Mouse (Mus musculus) hindbrain, embryonic 16.5 days (tissue): ENCODE results near the gene Slc25a12. TPM values are rescaled to one million over a fixed set of nuclear protein-coding genes. Genes with fewer than 3 reads are reported as not detected.
A peak's percentile ranks its signal among the peaks of the same experiment; 100 is the strongest.

ENCODE experiments used
- ATAC-seq: fragments of 200-750 bp; cut with Nextera tagmentation; 2 replicates; pipeline ENCODE4 v1.8.0; 2017; ENCODE audit warnings: moderate TSS enrichment, moderate library complexity
- H3K27ac ChIP-seq: fragments of 300-500 bp; sonication (generic); 2 replicates; pipeline ENCODE4 v1.5.1; 2014; ENCODE audit warnings: low read depth, mild to moderate bottlenecking, control low read depth, low read length, moderate library complexity
- H3K27me3 ChIP-seq: fragments of 300-500 bp; sonication (generic); replicated peaks from 2 replicates; pipeline ENCODE4 v1.6.1; 2014; ENCODE audit warnings: low read length; ENCODE audit not compliant: control insufficient read depth, insufficient read depth
- H3K36me3 ChIP-seq: fragments of 300-500 bp; sonication (generic); 2 replicates; pipeline ENCODE4 v1.6.1; 2014; ENCODE audit warnings: mild to moderate bottlenecking, low read length, moderate library complexity, mixed read lengths; ENCODE audit not compliant: control insufficient read depth, insufficient read depth
- H3K4me1 ChIP-seq: fragments of 300-500 bp; sonication (generic); 2 replicates; pipeline ENCODE4 v1.6.1; 2014; ENCODE audit warnings: low read depth, low read length; ENCODE audit not compliant: control insufficient read depth, insufficient read depth
- H3K4me2 ChIP-seq: fragments of 300-500 bp; sonication (generic); 2 replicates; pipeline ENCODE4 v1.6.1; 2014; ENCODE audit warnings: mild to moderate bottlenecking, low read length, control low read depth, moderate library complexity
- H3K4me3 ChIP-seq: fragments of 300-500 bp; sonication (generic); 2 replicates; pipeline ENCODE4 v1.5.1; 2014; ENCODE audit warnings: mild to moderate bottlenecking, low read length, control low read depth, moderate library complexity
- H3K9ac ChIP-seq: fragments of 300-500 bp; sonication (generic); 2 replicates; pipeline ENCODE4 v1.6.1; 2014; ENCODE audit warnings: low read depth, mild to moderate bottlenecking, control low read depth, low read length, moderate library complexity
- H3K9me3 ChIP-seq: fragments of 300-500 bp; sonication (generic); 2 replicates; pipeline ENCODE4 v1.6.1; 2014; ENCODE audit warnings: mild to moderate bottlenecking, low read length, moderate library complexity; ENCODE audit not compliant: control insufficient read depth
- WGBS: fragments of 180-500 bp; shearing (Covaris S2); extraction: QIAGEN DNeasy Blood & Tissue Kit; methylation state at CpG from one replicate; pipeline ENCODE4 v1.1.7; 2014; 5-methylcytosine and 5-hydroxymethylcytosine counted together
- polyA plus RNA-seq: library from polyadenylated mRNA; unstranded; fragments of >200 nt; fragmentation: Nextera tagmentation; extraction: Ambion mirVana; gene quantifications from 2 replicates; pipeline ENCODE4 v1.2.1, GENCODE M21; 2015

The Slc25a12 gene
- polyA plus RNA-seq, 1 experiment from 2014 or later = 129 TPM

- H3K27ac ChIP-seq = no peak overlapping the region
- H3K36me3 ChIP-seq = peaks cover 21% of the 10 kb centered on the region
- no peak overlapping the region for H3K4me2 ChIP-seq
- no peaks in the 10 kb centered on the region for H3K9me3 ChIP-seq
- no peak overlapping the region for H3K9ac ChIP-seq
- ATAC-seq = no peak
- H3K27me3 ChIP-seq = no peaks in the 10 kb centered on the region
- H3K4me1 ChIP-seq = no peaks in the 10 kb centered on the region
- WGBS = 85% methylated on average over 4 of the region's 4 CpGs
- no peak overlapping the region for H3K4me3 ChIP-seq
Measured at GRCm38 (mm10) chr2:71254836-71255235, 112.7 kb downstream of the Slc25a12 start.

- Histone ChIP-seq H3K36me3 (peaks cover 18% of the 10 kb centered on the region), H3K4me2 (no peak overlapping the region), H3K27me3 (no peaks in the 10 kb centered on the region), H3K4me3 (no peak overlapping the region), H3K4me1 (peaks cover 2% of the 10 kb centered on the region; the same call in 1 of the 2 replicates), H3K27ac (no peak overlapping the region), H3K9me3 (no peaks in the 10 kb centered on the region), H3K9ac (no peak overlapping the region)
- 79% methylated on average over 5 of the region's 5 CpGs for WGBS
- no peak for ATAC-seq
Measured at GRCm38 (mm10) chr2:71250841-71251240, 116.7 kb downstream of the Slc25a12 start.

- Histone ChIP-seq H3K4me3 (no peak overlapping the region), H3K27me3 (no peaks in the 10 kb centered on the region), H3K9me3 (no peaks in the 10 kb centered on the region), H3K9ac (no peak overlapping the region), H3K36me3 (peaks cover 18% of the 10 kb centered on the region), H3K4me1 (peaks cover 11% of the 10 kb centered on the region), H3K27ac (no peak overlapping the region), H3K4me2 (no peak overlapping the region)
- no peak for ATAC-seq
- 79% methylated on average over 3 of the region's 3 CpGs for WGBS
Measured at GRCm38 (mm10) chr2:71248071-71248470, 119.5 kb downstream of the Slc25a12 start.

- 69% methylated on average over 5 of the region's 5 CpGs for WGBS
- Histone ChIP-seq H3K27me3 (no peaks in the 10 kb centered on the region), H3K36me3 (peaks cover 18% of the 10 kb centered on the region)
Measured at GRCm38 (mm10) chr2:71246096-71246495, 121.5 kb downstream of the Slc25a12 start.

GRCm38 (mm10) chr2:71245416-71245815 lies 122.1 kb downstream of the Slc25a12 start:
- no peak overlapping the region for H3K4me3 ChIP-seq
- H3K9me3 ChIP-seq = no peaks in the 10 kb centered on the region
- no peak overlapping the region for H3K9ac ChIP-seq
- H3K4me2 ChIP-seq = no peak overlapping the region
- H3K27ac ChIP-seq = peak overlapping the region; percentile 64; the same call in 1 of the 2 replicates
- peak; percentile 95 for ATAC-seq
- 34% methylated on average over 3 of the region's 3 CpGs for WGBS
- peaks cover 11% of the 10 kb centered on the region for H3K4me1 ChIP-seq
- no peaks in the 10 kb centered on the region for H3K27me3 ChIP-seq
- H3K36me3 ChIP-seq = peaks cover 17% of the 10 kb centered on the region

More at GRCm38 (mm10) chr2:71246096-71246495, 121.5 kb downstream of the Slc25a12 start:
- no peak for ATAC-seq
- Histone ChIP-seq H3K9me3 (no peaks in the 10 kb centered on the region), H3K4me2 (no peak overlapping the region), H3K9ac (no peak overlapping the region), H3K4me3 (no peak overlapping the region), H3K27ac (no peak overlapping the region), H3K4me1 (peaks cover 11% of the 10 kb centered on the region)

- H3K27ac ChIP-seq = peak overlapping the region; percentile 67
- H3K9me3 ChIP-seq = no peaks in the 10 kb centered on the region
- WGBS = 48% methylated on average over 7 of the region's 7 CpGs
- peaks cover 11% of the 10 kb centered on the region for H3K4me1 ChIP-seq
- H3K4me2 ChIP-seq = no peak overlapping the region
- no peak overlapping the region for H3K4me3 ChIP-seq
- no peak for ATAC-seq
- H3K27me3 ChIP-seq = no peaks in the 10 kb centered on the region
- peaks cover 10% of the 10 kb centered on the region for H3K36me3 ChIP-seq
- H3K9ac ChIP-seq = no peak overlapping the region
Measured at GRCm38 (mm10) chr2:71244807-71245206, 122.7 kb downstream of the Slc25a12 start.

GRCm38 (mm10) chr2:71243058-71243672 lies 124.4 kb downstream of the Slc25a12 start:
- Histone ChIP-seq H3K4me3 (no peak overlapping the region), H3K4me2 (no peak overlapping the region), H3K9me3 (no peaks in the 10 kb centered on the region), H3K27me3 (no peaks in the 10 kb centered on the region), H3K4me1 (peaks cover 11% of the 10 kb centered on the region), H3K36me3 (peaks cover 4% of the 10 kb centered on the region), H3K9ac (no peak overlapping the region), H3K27ac (no peak overlapping the region)
- ATAC-seq = no peak
- WGBS = 54% methylated on average over 9 of the region's 9 CpGs

- Histone ChIP-seq H3K9ac (no peak overlapping the region), H3K27me3 (no peaks in the 10 kb centered on the region), H3K36me3 (peaks cover 3% of the 10 kb centered on the region), H3K4me3 (no peak overlapping the region), H3K4me1 (peaks cover 11% of the 10 kb centered on the region), H3K9me3 (no peaks in the 10 kb centered on the region), H3K27ac (no peak overlapping the region), H3K4me2 (no peak overlapping the region)
- WGBS = 81% methylated on average over 3 of the region's 3 CpGs
- ATAC-seq = no peak
Measured at GRCm38 (mm10) chr2:71242180-71242579, 125.4 kb downstream of the Slc25a12 start.

GRCm38 (mm10) chr2:71241505-71241904 lies 126.0 kb downstream of the Slc25a12 start:
- H3K36me3 ChIP-seq = peaks cover 3% of the 10 kb centered on the region
- no peaks in the 10 kb centered on the region for H3K9me3 ChIP-seq
- H3K27me3 ChIP-seq = no peaks in the 10 kb centered on the region
- H3K27ac ChIP-seq = no peak overlapping the region
- H3K4me3 ChIP-seq = no peak overlapping the region
- no peak overlapping the region for H3K9ac ChIP-seq
- H3K4me1 ChIP-seq = peaks cover 11% of the 10 kb centered on the region
- 89% methylated on average over 2 of the region's 2 CpGs for WGBS
- no peak for ATAC-seq
- H3K4me2 ChIP-seq = no peak overlapping the region
